10 mouse cellular contexts compared by ENCODE assay signal in the genomic region with DNA sequence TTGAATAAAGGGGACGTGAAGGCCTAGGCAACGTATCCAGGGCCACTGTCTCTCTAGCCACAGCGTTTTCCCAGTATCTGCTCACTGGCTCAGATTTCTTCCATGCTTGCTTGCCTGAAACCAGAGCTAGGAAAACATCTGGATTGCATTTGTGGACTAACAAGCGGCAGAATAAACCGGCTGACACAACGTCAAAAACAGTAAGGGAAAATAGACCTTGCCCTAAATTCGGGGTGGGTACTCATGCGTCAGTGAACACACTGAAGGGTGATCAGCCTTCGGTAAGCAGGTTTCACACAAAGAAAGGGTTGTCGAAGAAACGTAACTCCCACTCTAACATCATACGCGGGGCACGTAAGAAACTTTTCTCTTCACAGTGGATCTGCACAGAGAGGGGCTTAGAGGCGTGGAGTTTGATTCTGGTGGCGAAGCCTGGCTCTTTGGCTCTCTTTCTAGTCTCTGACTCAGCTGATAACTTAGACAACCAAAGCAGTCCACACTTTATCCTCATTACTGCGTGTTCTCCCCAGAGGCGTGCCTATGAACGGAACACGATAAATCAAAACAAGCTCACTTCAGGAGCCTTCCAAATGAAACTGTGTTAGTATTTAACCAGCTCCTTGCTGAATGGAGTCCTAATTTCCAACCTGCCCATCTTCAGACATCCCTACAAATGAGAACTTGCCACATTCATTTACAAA.
DNase-seq lines count a peak whose midpoint lies in the region; ATAC-seq lines count a peak whose summit lies in the region.
"Had no signal": no experiment of that assay in that cellular context is flagged by ENCODE, and none has a peak within 500 bp of the region (broad histone marks: within the 10 kb centered on the region; RNA-seq: fewer than 3 reads in every experiment).

No protein-coding gene starts in this region.

- H3K4me3 ChIP-seq in forebrain, embryonic 12.5 days (replicated peaks): no peak overlapping the region
- H3K4me3 ChIP-seq in forebrain, embryonic 13.5 days: no peak overlapping the region
- no peak overlapping the region for H3K4me3 ChIP-seq in heart, embryonic 16.5 days (ENCODE audit: low read length)

- ATAC-seq in forebrain, embryonic 12.5 days (ENCODE audit: low FRiP score): no peak
- ATAC-seq in forebrain, embryonic 13.5 days: no peak
- peak; percentile 29; the same call in 1 of the 2 replicates for ATAC-seq in heart, embryonic 16.5 days (replicated peaks; ENCODE audit: extremely low read depth, insufficient read depth, low FRiP score)
- ATAC-seq: Patski had no signal

- 73% methylated on average over 20 of the region's 20 CpGs for WGBS in forebrain, embryonic 12.5 days
- WGBS in forebrain, embryonic 13.5 days: 74% methylated on average over 20 of the region's 20 CpGs
- 69% methylated on average over 20 of the region's 20 CpGs for WGBS in heart, embryonic 16.5 days

- H3K9me3 ChIP-seq in forebrain, embryonic 12.5 days: no peaks in the 10 kb centered on the region
- no peaks in the 10 kb centered on the region for H3K9me3 ChIP-seq in forebrain, embryonic 13.5 days (replicated peaks)
- peaks cover 7% of the 10 kb centered on the region; the same call in 1 of the 2 replicates for H3K9me3 ChIP-seq in heart, embryonic 16.5 days (replicated peaks; ENCODE audit: control insufficient read depth, low read length)

- 0 out of 2 replicates have a peak overlapping the region, but pooled peaks have one; percentile 6 for H3K27ac ChIP-seq in forebrain, embryonic 12.5 days
- H3K27ac ChIP-seq in forebrain, embryonic 13.5 days: no peak overlapping the region
- peak overlapping the region; percentile 12; the same call in 1 of the 2 replicates for H3K27ac ChIP-seq in heart, embryonic 16.5 days (ENCODE audit: low read length)

- DNase-seq in lung, postnatal 36 days: peak; percentile 10
- DNase-seq in lung, postnatal 14 days: no peak
- peak; percentile 21 for DNase-seq in testis, postnatal 14 days (ENCODE audit: low spot score)
- no peak for DNase-seq in urinary bladder, postnatal 25 days (ENCODE audit: low spot score)
- DNase-seq in ovary, postnatal 14 days (ENCODE audit: low spot score): no peak
- DNase-seq: kidney, postnatal 36 days had no signal

- H3K4me1 ChIP-seq in forebrain, embryonic 12.5 days: no peaks in the 10 kb centered on the region; the same call in 1 of the 2 replicates
- H3K4me1 ChIP-seq in forebrain, embryonic 13.5 days: no peaks in the 10 kb centered on the region
- 0 out of 2 replicates have a peak, but pooled peaks cover 2% of the 10 kb centered on the region for H3K4me1 ChIP-seq in heart, embryonic 16.5 days (ENCODE audit: control insufficient read depth, insufficient read depth, low read length)

- H3K4me2 ChIP-seq in forebrain, embryonic 12.5 days: no peak overlapping the region
- no peak overlapping the region for H3K4me2 ChIP-seq in forebrain, embryonic 13.5 days
- H3K4me2 ChIP-seq in heart, embryonic 16.5 days (ENCODE audit: low read depth, low read length): no peak overlapping the region

- H3K27me3 ChIP-seq in forebrain, embryonic 12.5 days: no peaks in the 10 kb centered on the region
- no peaks in the 10 kb centered on the region for H3K27me3 ChIP-seq in forebrain, embryonic 13.5 days
- H3K27me3 ChIP-seq in heart, embryonic 16.5 days (ENCODE audit: control insufficient read depth, insufficient read depth, low read length): peaks cover 33% of the 10 kb centered on the region
- H3K27me3 ChIP-seq: Patski had no signal

- H3K36me3 ChIP-seq in forebrain, embryonic 12.5 days (replicated peaks): 0 out of 2 replicates have a peak, but pooled peaks cover 5% of the 10 kb centered on the region
- H3K36me3 ChIP-seq in forebrain, embryonic 13.5 days (ENCODE audit: poor library complexity, severe bottlenecking): no peaks in the 10 kb centered on the region
- H3K36me3 ChIP-seq in heart, embryonic 16.5 days (ENCODE audit: control insufficient read depth, insufficient read depth): peaks cover 12% of the 10 kb centered on the region

- H3K9ac ChIP-seq in forebrain, embryonic 12.5 days: no peak overlapping the region
- no peak overlapping the region for H3K9ac ChIP-seq in forebrain, embryonic 13.5 days
- no peak overlapping the region for H3K9ac ChIP-seq in heart, embryonic 16.5 days (ENCODE audit: low read length)

Comparison
In these comparisons a context has a peak if more than half of its experiments do, and no peak if none do; other contexts are left out.
1. DNase-seq: peak in lung, postnatal 36 days (single experiment) and testis, postnatal 14 days (single experiment); none in lung, postnatal 14 days (single experiment), urinary bladder, postnatal 25 days (single experiment) and ovary, postnatal 14 days (single experiment).